Mouse (Mus musculus): ENCODE measurements around the gene Slc44a3. TPM values are rescaled to one million over a fixed set of nuclear protein-coding genes. Genes with fewer than 3 reads are reported as not detected.

Gene Slc44a3
- total RNA-seq, 2 experiments from 2014 or later, result 14.8 to 21.0 TPM

DNA sequence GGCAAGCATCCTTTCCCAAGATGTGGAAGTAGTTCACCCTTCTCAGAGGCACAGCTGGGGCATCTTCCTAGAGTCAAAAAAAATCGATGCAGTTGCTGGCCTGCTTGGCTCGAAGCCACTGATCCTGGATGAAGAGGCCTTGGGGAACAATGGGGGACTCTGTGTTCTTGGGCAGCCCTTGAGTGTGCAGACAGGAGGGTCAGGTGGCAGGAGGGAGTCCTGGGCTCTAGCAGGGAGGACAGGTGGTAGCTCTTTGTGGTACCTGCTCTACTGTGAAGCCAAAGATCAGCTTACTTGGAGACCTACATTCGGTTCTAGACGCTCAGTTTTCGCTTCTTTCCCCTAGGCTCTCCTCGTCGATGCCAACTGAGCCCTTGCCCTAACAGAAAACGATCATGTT is 26.0 kb downstream of the Slc44a3 start:
- no peak for DNase-seq (ENCODE audit: low spot score in 2 of 2)

DNA sequence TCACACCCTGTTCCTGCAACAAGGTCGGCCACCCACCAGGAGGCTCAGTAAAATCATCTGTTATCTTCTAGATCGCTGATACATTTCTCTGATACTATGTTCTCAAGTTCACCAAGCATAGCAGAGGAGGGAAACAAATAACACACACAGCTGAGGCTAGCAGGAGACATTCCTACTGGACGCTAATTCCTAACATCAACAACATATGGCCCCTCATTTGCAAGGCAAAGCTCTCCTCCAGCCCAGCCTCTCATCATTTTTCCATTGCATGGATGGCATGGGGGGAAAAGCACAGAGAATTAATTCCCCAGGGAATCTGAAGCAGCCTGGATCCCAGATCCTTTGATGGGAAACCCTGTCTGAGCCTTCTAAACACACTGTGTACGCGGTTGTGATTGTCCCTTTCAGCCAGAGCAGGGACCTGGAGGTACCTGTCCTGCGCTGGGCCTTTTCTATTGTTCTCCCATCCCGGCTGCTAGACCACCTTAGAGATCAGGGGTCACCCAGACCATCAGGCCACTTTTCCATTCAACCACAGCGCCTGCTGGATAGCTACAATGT is 27.2 kb downstream of the Slc44a3 start:
- no peak for DNase-seq (ENCODE audit: low spot score in 2 of 2)

DNA sequence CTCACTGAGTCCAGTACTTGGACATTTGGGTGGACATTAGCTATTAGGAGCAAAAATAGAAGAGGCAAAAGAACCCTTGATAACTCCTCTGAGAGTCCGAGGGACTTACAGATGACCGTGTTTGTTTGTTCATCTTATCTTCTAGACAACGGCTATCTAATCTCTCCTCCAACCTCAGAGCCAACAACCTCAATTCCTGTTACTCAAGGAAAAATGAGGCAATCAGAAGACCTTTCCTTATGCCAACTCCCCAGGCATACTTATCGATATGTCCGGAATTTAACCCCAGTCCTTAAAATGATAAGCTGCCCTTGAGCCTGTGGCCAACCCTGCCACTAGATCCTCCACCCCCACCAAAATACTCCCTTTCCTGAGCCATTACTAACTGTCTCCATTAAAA is 31.5 kb downstream of the Slc44a3 start:
- no peak for DNase-seq (ENCODE audit: low spot score in 2 of 2)

DNA sequence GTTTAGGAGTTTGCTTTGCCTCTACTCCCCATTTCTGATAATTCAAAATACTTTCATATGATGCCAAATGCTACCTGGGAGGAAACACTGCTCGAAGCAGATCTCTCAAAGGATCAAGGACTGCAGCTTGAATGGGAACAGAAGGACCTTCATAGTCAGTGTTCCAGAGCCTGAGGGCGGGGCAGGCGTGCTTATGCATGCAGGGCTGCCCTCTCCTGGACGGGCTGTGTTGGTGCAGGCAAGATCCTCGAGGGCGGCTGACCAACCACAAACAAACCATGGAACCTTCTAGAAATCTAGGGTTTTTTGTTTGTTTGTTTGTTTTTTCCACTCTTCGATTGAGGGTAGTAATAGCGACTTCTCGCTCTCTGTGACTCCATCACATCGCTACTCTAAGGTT is 32.0 kb downstream of the Slc44a3 start:
- DNase-seq (ENCODE audit: low spot score in 2 of 2), result peak; percentile 44 to 62

DNA sequence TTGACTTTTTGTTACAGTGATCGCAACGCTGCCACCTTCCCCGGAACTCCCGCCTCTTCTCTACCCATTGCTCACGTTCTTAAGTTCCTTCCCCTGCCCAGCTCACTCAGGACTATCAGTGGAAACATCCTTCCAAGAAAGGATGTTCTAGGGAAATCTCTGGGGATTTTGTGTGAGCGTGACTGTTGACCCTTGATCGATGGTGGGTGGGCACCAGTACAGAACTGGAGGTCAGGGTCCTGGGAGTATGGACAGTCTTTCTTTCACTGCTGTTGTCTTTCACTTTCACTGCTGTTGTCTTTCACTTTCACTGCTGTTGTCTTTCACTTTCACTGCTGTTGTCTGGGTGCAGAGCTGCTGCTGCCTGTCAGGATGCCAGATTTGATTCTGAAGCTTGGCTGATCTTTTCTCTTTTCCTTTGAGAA is 38.2 kb downstream of the Slc44a3 start:
- DNase-seq (ENCODE audit: low spot score in 2 of 2), result no peak

DNA sequence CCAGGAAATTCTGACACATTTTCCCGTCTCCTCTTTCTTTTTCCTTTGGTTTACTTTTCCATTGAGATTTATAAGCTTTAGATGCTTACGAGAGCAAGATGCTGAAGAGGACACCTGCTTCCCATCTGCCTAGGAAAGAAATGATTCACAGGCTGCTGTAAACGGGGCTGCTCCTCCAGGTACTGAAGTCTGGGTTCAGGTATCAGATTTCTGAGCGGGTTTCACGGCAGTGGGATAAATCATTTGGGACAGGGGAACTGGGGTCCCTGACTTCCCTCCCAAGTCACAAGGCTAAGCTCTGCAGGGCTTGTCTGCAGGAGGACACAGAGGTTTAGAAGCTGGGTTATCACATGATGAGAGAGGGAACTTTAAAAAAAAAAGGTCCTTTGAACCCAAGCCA is 40.2 kb downstream of the Slc44a3 start:
- DNase-seq (ENCODE audit: low spot score in 2 of 2), result no peak

DNA sequence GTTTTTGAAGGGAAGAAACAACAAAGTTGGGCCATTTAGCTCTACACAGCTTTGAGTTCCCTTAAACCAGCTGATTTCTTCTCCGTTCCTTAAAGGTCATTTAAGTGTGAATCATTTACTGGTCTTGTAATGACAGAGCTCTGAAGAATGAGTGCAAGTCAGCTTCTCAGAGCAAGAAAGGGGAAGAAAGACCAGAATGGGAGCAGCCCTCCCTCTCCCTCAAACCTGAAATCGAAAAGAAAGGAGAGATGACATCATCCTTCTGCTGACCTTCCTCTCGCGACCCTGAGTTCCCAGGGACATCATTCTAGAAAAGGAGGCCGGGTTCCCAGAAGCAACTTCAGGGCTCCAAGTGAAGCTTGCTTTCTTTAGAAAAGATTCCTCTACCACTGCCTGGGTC is 41.3 kb downstream of the Slc44a3 start:
- no peak for DNase-seq (ENCODE audit: low spot score in 2 of 2)

DNA sequence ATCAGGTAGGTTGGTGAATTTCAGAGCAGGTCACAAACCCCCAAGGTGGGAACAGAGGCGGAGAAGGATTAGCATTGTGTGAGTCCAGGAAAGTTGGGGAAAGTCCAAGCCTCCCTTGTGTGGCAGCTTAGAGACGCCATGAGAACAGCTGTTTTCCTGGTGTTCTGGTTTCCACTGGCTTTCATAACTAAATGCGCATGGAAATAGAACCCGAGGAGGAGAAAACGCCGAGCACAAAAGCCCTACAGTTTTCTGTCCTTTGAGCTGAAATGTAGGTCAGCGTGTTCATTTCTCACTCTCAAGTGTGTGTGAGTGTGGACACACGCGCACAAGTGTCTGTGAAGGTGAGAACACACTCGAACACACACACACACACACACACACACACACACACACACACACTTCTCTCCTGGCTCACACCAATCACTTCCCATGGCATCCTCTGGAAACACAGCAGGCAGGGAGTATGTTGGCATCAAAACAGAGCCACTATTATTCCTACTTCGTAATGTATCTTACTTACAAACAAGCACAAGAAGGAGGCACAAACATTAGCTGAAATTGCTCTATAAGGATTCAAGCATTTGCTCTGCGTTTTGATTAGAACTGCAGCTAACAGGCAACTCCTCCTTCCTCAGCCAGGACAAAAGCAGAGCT is 42.6 kb downstream of the Slc44a3 start:
- DNase-seq (ENCODE audit: low spot score in 2 of 2), result no peak

DNA sequence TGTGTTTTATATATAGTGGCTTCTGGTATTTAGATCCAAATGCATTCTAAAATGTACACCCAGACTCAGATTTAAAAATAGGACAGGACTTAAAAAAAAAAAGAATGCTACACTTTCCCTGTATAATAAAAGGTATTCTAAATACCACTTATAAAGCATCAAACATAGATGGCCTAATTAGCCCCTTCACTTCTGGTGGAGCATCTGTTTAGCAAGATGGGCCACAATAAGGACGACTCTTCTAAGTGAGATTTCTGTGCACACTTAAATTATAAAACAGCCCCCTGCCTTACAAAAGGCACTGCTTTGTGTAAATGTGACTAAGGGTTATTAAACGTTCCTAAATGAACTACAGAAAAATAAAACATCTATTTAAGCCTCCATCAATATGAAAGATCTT is 47.0 kb downstream of the Slc44a3 start:
- DNase-seq (ENCODE audit: low spot score in 2 of 2), result no peak

DNA sequence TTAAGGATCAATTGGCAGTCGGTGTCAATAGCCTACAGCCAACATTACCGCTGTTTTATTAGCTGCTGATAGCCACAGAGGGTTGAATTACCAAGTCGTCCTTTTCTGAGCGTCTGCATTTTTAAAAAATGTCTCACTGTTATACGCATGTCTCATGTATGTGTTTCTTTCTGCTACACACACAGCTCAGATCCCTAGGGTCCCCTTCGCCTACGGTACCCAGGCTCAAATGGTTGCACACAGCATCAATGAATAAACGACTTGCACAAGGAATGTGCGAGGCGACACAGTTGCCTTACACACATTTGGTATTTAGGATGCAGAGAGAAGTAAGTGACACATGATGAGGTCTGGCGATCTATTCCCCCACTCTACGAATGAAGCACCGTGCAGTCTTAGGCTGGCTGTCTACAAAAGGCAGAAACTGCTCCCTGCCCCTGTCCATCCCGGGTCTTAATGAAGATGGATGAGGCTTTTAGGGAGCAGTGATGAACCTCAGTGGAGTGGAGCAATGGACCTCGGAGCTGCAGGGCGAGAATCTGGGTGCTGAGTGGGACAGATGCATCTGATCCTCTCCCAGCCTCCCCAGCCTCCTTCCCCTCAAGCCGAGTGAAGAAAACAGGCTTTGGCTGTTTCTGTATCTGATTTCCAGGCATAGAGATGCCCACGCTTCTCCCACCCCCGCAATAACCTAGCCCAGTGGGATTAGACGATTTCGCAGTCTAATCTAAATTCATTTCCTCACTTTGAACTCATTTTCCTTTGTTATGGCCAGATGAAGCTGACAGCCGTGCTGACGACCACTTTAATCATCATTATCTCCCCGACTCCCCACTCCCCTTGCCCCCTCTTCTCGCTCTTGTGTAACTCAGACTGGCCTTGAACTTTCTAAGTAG is 48.7 kb downstream of the Slc44a3 start:
- no peak for DNase-seq (ENCODE audit: low spot score in 2 of 2)

DNA sequence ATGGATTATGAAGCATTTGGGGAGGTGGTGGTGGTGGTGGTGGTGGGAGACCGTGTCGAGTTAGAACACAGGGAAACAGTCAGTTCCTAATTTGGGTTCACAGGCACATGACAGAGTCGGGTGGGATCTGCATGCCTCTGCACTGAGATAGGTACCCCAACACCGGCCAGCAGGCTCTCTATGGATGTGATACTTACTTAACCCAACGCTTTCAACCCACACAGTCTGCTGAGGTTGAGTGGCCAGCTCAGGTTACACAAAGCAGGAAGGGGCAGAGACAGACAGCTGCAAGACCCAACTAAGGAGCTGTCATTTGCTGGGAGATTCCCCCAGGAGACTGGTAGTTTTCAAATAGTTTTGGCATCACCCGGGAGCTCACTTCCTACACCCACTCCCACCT is 50.6 kb downstream of the Slc44a3 start:
- DNase-seq (ENCODE audit: low spot score in 2 of 2), result no peak

DNA sequence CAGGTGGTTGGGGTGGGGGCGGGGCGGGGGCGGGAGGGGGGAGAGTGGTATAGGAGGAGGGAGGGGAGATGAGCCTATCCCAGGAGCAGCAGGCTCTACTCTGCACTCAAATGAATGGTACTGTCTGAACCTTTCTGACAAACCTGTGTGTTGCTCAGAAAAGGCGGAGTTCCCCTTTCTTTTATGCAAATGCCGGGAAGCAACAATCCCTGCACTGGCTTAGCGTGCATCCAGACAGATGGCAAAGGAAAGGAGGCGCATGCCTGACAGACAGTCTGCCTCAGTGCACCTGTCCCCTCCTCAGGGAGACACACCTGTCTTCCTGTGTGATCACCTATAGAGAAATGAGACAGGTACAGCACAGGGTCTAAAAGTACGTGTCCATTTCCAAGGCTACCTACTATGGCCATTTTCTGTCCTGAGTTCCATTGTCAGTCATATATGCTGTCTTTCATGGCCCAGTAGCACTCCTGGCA is 51.2 kb downstream of the Slc44a3 start:
- no peak for DNase-seq (ENCODE audit: low spot score in 2 of 2)

DNA sequence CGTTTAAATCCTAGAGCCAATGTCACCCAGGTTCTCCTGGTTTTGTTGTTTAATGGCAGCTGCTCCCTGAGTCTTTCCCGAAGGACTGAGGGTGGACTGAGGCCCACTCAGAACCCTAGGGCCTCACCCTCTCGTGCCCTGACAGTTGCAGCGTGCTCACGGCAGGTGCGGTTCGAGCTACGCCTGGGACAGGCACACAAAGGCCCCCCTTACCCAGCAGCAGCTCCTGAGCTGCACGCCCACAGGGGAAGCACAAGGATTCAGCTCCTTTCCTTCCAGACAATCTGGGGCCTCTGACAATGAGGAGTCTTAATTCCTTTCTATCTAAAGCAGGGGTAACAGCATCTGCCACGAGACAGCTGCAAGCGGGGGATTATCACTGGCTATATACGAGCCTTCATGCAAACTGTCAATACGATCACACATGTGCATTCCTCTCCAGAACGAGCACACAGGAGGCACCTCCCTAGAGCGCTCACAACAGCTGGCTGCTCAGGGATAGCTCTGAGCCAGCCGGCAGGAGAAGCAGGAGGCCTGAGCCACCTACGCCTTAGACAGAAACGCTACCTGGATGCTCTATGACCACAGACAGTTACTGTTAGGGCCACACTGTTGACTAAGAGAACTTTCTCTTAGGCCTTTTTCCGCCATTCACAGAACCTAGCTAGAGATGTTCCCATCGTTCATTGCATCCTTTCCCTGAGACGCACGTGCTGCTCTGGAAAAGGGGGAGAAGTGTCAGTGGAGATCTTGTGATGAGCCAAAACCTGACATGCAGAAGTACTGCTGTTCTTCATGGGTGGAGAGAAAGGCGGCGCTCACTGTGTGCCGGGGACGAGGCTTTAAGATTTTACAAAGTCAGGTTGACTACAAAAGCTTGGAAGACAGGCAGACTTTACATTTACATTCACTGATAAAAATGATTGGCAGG is 51.9 kb downstream of the Slc44a3 start:
- DNase-seq (ENCODE audit: low spot score in 2 of 2), result no peak

DNA sequence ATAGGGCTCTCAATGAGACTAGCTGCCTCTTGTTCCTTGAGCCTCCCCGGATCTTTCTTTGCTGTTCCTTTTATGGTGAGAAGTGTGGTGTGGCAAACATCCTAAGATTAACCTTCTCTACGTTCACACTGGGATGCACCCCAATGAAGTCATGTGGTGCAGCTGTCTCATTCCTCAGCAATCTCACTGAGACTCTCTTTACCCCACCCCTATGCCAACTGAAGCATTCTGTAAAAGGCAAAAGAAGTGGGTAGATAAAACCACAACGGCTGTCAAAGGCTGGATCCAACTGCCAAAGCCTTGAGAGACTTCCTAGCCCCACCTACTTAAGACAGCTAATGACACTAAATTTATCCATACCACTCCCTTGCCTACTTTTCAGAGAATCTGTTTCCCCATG is 57.5 kb downstream of the Slc44a3 start:
- no peak for DNase-seq (ENCODE audit: low spot score in 2 of 2)

DNA sequence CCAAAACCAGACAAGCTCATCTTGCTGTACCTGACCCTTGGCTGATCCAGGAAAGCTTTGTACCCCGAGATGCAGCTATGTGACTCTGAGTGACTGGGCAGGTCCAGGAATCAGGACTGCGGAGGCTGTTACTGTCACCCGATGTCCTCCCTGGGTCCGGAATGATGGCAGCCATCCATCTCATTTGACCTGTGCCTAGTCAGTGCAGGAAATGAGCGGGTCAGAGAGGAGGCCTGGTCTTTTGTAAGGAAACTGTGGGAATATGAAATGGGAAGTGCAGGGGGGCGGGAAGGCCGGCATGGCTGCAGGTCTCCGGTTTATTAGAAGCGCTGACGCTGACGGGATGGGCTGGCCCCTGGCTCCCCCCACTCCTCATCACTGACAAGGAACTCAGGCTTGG is 60.5 kb downstream of the Slc44a3 start:
- DNase-seq (ENCODE audit: low spot score in 2 of 2), result no peak

DNA sequence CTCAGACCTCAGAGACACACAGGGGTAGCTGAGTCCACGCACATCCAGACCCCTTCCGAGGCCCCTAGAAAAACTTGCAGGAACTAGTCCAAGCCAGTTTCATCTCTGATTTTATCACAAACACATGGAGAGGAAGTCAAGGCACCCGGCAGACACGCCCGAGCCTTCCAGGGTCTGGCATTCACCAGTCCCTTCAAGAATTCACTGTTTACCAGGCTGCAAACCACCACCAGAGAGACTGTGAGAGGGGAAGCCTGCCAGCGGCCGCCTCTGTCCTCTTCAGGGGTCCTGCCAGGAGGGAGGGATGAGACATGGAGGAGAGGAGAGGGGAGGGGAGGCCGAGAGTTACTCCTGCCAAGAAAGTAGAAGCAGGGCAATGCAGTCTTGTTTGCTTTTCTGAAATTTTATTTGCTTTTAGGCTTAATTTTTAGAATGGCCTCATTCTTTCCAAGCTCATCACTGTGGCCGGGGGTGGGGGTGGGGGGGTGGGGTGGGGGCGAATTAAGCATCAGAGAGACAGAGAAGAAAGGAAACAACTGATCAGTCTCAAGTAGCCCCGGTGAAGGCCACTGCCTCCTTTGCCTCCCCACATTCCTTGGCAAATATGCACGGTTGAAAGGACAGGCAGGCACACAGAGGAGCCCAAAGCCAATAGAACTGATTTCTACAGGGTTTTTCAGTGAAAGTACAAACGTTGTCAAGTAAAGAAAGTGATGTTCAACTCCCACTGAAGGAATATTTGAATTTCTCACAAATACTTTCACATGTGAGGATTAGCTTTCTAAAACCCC is 62.8 kb downstream of the Slc44a3 start:
- no peak for DNase-seq (ENCODE audit: low spot score in 2 of 2)

DNA sequence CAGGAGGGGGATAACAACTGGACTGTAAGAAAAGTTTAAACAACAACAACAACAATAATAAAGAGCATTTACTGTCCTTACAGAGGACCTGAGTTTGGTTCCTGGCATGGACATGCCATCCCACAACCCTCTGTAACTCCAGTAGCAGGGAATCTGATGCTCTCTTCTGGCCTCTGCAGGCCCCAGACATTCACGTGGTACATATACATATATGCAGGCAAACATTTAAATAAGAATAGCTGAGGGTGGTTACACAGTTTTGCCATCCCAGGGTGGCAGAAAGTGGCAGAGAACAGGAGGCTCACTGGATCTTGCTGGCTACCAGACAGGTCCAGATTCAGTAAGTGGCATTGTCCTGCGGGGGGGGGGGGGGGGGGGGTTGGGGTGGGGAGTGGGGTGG is 64.1 kb downstream of the Slc44a3 start:
- DNase-seq (ENCODE audit: low spot score in 2 of 2), result no peak

DNA sequence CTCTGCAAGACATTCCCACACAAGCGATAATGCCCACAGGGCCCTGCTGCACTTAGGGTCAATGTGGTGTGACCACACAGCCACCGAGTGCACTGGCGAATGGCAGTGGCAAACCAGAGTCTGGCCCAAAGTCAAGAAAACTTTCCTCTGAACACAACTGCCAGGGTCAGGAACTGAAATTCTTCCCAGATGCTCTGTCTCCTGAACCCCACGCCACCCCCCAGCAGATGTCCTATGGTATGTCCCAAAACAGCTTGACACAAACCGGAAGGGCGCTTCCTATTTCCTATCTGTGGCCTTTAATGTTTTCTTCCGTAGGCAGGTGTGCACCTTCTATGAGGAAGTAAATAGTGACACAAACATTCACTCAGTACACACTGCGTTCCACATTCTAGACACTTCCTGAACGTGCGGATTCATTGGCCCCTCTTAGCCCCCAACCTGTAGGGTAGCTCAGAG is 65.1 kb downstream of the Slc44a3 start:
- DNase-seq (ENCODE audit: low spot score in 2 of 2), result no peak

DNA sequence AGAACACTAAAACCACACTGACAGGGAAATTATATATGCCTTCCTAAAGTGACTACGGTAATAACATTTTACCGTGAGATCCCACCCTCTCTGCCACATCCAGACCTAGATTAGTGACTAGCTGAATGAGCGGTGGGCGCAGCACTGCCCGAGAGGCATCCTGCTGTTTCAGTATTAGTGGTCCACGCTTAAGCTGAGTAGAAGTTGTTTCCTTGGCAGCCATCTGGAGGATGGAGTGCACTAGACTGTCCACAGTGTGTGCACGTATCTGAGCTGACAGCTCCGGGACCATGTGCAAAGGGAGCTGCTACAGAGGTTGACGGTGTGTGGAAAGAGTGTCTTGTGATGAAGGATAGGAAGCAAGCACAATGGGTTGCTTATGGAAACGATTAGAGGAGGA is 66.4 kb downstream of the Slc44a3 start:
- DNase-seq (ENCODE audit: low spot score in 2 of 2), result no peak

DNA sequence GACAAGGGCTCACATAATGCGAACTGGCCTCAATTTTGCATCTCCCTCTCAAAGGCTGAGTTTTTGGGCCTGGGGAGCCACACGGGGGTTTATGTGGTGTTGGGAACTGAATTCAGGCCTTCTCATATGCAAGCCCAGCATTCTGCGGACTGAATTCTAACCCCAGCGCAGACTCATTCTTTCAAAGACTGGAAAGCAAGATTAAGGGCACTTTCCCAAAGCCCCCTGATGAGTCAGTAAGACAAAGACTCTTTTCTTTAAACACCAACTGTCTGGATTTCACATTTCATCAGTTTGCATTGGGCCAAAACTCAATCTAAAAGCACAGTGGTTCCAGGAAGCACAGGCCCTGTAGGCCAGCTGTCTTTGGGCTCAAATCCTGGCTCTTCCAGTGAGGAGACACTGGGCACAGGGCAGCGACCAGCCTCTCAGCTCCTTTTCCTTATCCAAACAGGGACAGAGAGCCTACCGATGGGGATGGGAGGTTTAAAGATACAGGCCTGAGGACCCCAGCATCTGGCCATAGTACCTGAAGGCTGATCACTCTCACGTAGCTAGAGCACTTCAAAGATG is 67.4 kb downstream of the Slc44a3 start:
- no peak for DNase-seq (ENCODE audit: low spot score in 2 of 2)
